Mouse (Mus musculus): ENCODE results near the gene Ptf1a. TPM values are rescaled to one million over a fixed set of nuclear protein-coding genes. Genes with fewer than 3 reads are reported as not detected.

Gene Ptf1a
- total RNA-seq, 2 experiments from 2014 or later = not detected

- intact Hi-C loops (cut with DNase I) = loop anchor here (5.0 kb wide), 2 partner anchors 211 to 754 kb away; partner anchors contain the start of genes Otud1 and Spag6
- no peak for DNase-seq (ENCODE audit: low spot score in 2 of 2)
Measured at GRCm38 (mm10) chr2:19446746-19447145, 1.3 kb downstream of the Ptf1a start.

- peak in 1 of 2 experiments; percentile 14 for DNase-seq (ENCODE audit: low spot score in 2 of 2)
- intact Hi-C loops (cut with DNase I) = loop anchor here (5.0 kb wide), 2 partner anchors 209 to 756 kb away; partner anchors contain the start of genes Otud1 and Spag6
Measured at GRCm38 (mm10) chr2:19448042-19448700, 2.7 kb downstream of the Ptf1a start.

- DNase-seq (ENCODE audit: low spot score in 2 of 2) = no peak
- intact Hi-C loops (cut with DNase I) = loop anchor here (5.0 kb wide), 2 partner anchors 208 to 757 kb away; partner anchors contain the start of genes Otud1 and Spag6
Measured at GRCm38 (mm10) chr2:19449308-19449707, 3.8 kb downstream of the Ptf1a start.

- DNase-seq (ENCODE audit: low spot score in 2 of 2) = no peak
- intact Hi-C loops (cut with DNase I) = no loop called here
Measured at GRCm38 (mm10) chr2:19452531-19453055, 7.1 kb downstream of the Ptf1a start.

- intact Hi-C loops (cut with DNase I) = no loop called here
Measured at GRCm38 (mm10) chr2:19455228-19455627, 9.8 kb downstream of the Ptf1a start.

GRCm38 (mm10) chr2:19455857-19456482 lies 10.5 kb downstream of the Ptf1a start:
- DNase-seq (ENCODE audit: low spot score in 2 of 2) = peak in 1 of 2 experiments; percentile 27
- intact Hi-C loops (cut with DNase I) = no loop called here

More at GRCm38 (mm10) chr2:19455228-19455627, 9.8 kb downstream of the Ptf1a start:
- DNase-seq (ENCODE audit: low spot score in 2 of 2) = no peak

- intact Hi-C loops (cut with DNase I) = no loop called here
- DNase-seq (ENCODE audit: low spot score in 2 of 2) = no peak
Measured at GRCm38 (mm10) chr2:19458785-19459184, 13.3 kb downstream of the Ptf1a start.

- DNase-seq (ENCODE audit: low spot score in 2 of 2) = no peak
- intact Hi-C loops (cut with DNase I) = no loop called here
Measured at GRCm38 (mm10) chr2:19461940-19462339, 16.5 kb downstream of the Ptf1a start.

GRCm38 (mm10) chr2:19490262-19490661 lies 44.8 kb downstream of the Ptf1a start:
- intact Hi-C loops (cut with DNase I) = no loop called here
- no peak for DNase-seq (ENCODE audit: low spot score in 2 of 2)

Other genes with a start within 250 kb of the Ptf1a start
- under 1 TPM; 0.37 to 0.57 TPM for gene Armc3, start 246.4 kb upstream of the Ptf1a start, total RNA-seq (2021)
- 10 to 100 TPM; 15.0 to 16.3 TPM for gene Msrb2, start 74.2 kb upstream of the Ptf1a start, total RNA-seq (2021)
- not detected for gene 4921504E06Rik, start 108.3 kb downstream of the Ptf1a start, total RNA-seq (2021)
- 10 to 100 TPM; 19.5 to 21.9 TPM for gene Otud1, start 212.1 kb downstream of the Ptf1a start, total RNA-seq (2021)